ENCODE assay signal across 21 mouse cellular contexts in genomic region chr9:41141026-41141425, GRCm38 (mm10). TPM values are rescaled to one million over a fixed set of nuclear protein-coding genes. Genes with fewer than 3 reads are reported as not detected.
DNase-seq lines count a peak whose midpoint lies in the region; ATAC-seq and TF ChIP-seq lines count a peak whose summit lies in the region.
"Had no signal": no experiment of that assay in that cellular context is flagged by ENCODE, and none has a peak within 500 bp of the region (broad histone marks: within the 10 kb centered on the region; RNA-seq: fewer than 3 reads in every experiment).

No protein-coding gene starts in this region.

- no peak overlapping the region for H3K4me3 ChIP-seq in heart, adult 2 months
- H3K4me3 ChIP-seq: embryonic facial prominence, embryonic 15.5 days; hindbrain, embryonic 10.5 days; left cerebral cortex, adult 2 months; neural tube, embryonic 15.5 days had no signal

- intact Hi-C loops in heart, adult 2 months (cut with DNase I): no loop called here

- H3K79me2 ChIP-seq in heart, adult 2 months (replicated peaks; ENCODE audit: control insufficient read depth, insufficient read depth, low read length): no peaks in the 10 kb centered on the region

- peak; percentile 42; the same call in 1 of the 2 replicates for ATAC-seq in common myeloid progenitor, adult 5-6 weeks (replicated peaks; ENCODE audit: low read depth, poor library complexity, severe bottlenecking)
- ATAC-seq in monocyte, adult 5-6 weeks (replicated peaks; ENCODE audit: insufficient number of reproducible peaks, low FRiP score, low TSS enrichment, poor library complexity, severe bottlenecking): peak; percentile 72
- ATAC-seq: forebrain, embryonic 16.5 days; hindbrain, postnatal 0 days had no signal

- no peak overlapping the region for H3K9ac ChIP-seq in heart, adult 2 months (ENCODE audit: low read depth, low read length)
- H3K9ac ChIP-seq: embryonic facial prominence, embryonic 15.5 days; neural tube, embryonic 15.5 days had no signal

- H3K27ac ChIP-seq in heart, adult 2 months: no peak overlapping the region
- H3K27ac ChIP-seq: embryonic facial prominence, embryonic 15.5 days; hindbrain, embryonic 10.5 days; hindbrain, postnatal 0 days; left cerebral cortex, adult 2 months; neural tube, embryonic 15.5 days had no signal

- no peak for TF ChIP-seq EP300 in heart, adult 2 months (IDR thresholded peaks at IDR 0.05; ENCODE audit: insufficient read depth, low read depth, low read length)

- WGBS in heart, adult 2 months: 66% methylated on average over 2 of the region's 2 CpGs

- TF ChIP-seq CTCF in heart, adult 2 months (IDR thresholded peaks at IDR 0.05): no peak

- no peaks in the 10 kb centered on the region for H3K36me3 ChIP-seq in heart, adult 2 months (ENCODE audit: control insufficient read depth, insufficient read depth, low read length)
- H3K36me3 ChIP-seq: embryonic facial prominence, embryonic 15.5 days; hindbrain, embryonic 10.5 days; neural tube, embryonic 15.5 days had no signal

- H3K27me3 ChIP-seq in heart, adult 2 months (ENCODE audit: control insufficient read depth, insufficient read depth, low read length): no peaks in the 10 kb centered on the region
- H3K27me3 ChIP-seq: embryonic facial prominence, embryonic 15.5 days; neural tube, embryonic 15.5 days had no signal

- peaks cover 12% of the 10 kb centered on the region for H3K4me1 ChIP-seq in heart, adult 2 months (ENCODE audit: control insufficient read depth, insufficient read depth, low read length)

- no peak for TF ChIP-seq POLR2A in heart, adult 2 months (IDR thresholded peaks at IDR 0.05; ENCODE audit: insufficient read depth, low read depth, low read length)

- peak; percentile 24 for DNase-seq in thymus, postnatal 14 days
- DNase-seq in thymus, postnatal 25 days: no peak
- no peak for DNase-seq in left cerebral cortex, adult 18-20 months (ENCODE audit: low spot score in 2 of 2)
- no peak for DNase-seq in heart, adult 2 months
- DNase-seq in kidney, postnatal 10 days: no peak
- DNase-seq: adrenal gland, adult 2 months; cerebellum, adult 9-11 months; gastrocnemius, postnatal 25 days; kidney, adult 9 months; kidney, postnatal 36 days; lung, adult 18-20 months; lung, postnatal 14 days; thymus, adult 2 months had no signal

RNA-seq across cellular contexts. Expression of gene Ubash3b, which starts 20.5 kb away (rescaled TPM):
- 6.3 and 9.1 TPM in 2 replicates for total RNA-seq in common myeloid progenitor, adult 5-6 weeks (2017)
- total RNA-seq in monocyte, adult 5-6 weeks (2017): 13.4 to 29.4 TPM (median 21.3 TPM) in 3 replicates
- 10 to 100 TPM; 24.7 to 26.0 TPM for total RNA-seq in left cerebral cortex, adult 18-20 months (2021)
- total RNA-seq in heart, adult 2 months (2021): 1 to 10 TPM; 1.5 TPM
- polyA plus RNA-seq in heart, adult 2 months (2012; rRNA removed): 1.9 and 2.0 TPM in 2 replicates
